Mouse (Mus musculus) myocyte (in vitro differentiated cells): ENCODE measurements at regions not wholly inside any gene's neighbourhood (a gene's known extent, or its start where the extent isn't known, plus 50 kb on each side); places are given as distances from the start of the nearest gene placed in this dataset.

Experiments
- CEBPB ChIP-seq: IDR thresholded peaks from 2 replicates; pipeline ENCODE4 v1.6.1; 2011; ENCODE audit warnings: mild to moderate bottlenecking, moderate library complexity; ENCODE audit not compliant: poor library complexity, insufficient read depth, severe bottlenecking
- MYOG ChIP-seq, 3 experiments: IDR thresholded peaks; one replicate each; pipeline ENCODE4 v1.6.1; 2011; ENCODE audit warnings: control low read depth in 2 of 3, low read depth in 2 of 3, mild to moderate bottlenecking in 2 of 3; ENCODE audit not compliant: insufficient read length in 2 of 3, control insufficient read depth in 1 of 3, insufficient read depth in 1 of 3
- POLR2A ChIP-seq: IDR thresholded peaks from one replicate; pipeline ENCODE4 v1.6.1; 2011; ENCODE audit warnings: low read depth, mild to moderate bottlenecking, control low read depth, moderate library complexity; ENCODE audit not compliant: insufficient read length
- SRF ChIP-seq: IDR thresholded peaks from one replicate; pipeline ENCODE4 v1.6.1; 2011; ENCODE audit warnings: low read depth; ENCODE audit not compliant: control insufficient read depth, insufficient read length
- USF1 ChIP-seq: IDR thresholded peaks from one replicate; pipeline ENCODE4 v1.6.1; 2011; ENCODE audit warnings: low read depth, mild to moderate bottlenecking, control low read depth, moderate library complexity

DNA sequence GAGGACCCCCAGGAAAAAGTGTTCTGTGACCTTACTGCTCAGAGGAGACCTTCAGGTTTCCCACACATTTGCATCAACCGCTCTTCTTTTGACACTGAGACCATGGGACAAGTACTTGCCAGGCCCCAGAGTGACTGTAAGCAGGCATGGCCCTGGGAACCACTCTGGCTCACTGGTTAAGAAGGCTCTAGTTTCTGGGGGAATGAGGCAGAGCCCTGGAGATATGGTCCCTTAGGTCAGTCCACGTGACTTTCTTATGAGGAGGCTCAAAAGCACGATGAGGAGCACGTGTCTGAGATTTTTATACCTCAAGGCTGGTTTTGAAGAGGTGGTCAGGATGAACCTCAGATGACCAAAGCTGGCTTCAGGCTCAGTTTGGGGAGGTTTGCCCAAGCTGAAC is 72.1 kb upstream of the Ppara start:
- no peak for TF ChIP-seq CEBPB
- no peak for TF ChIP-seq USF1
- no peak for TF ChIP-seq POLR2A
- TF ChIP-seq MYOG (IDR thresholded peaks at IDR 0.05; ENCODE audit: control insufficient read depth in 1 of 3, insufficient read depth in 1 of 3, insufficient read length in 2 of 3, low read depth in 2 of 3): no peak
- no peak for TF ChIP-seq SRF
